Mouse (Mus musculus) kidney, postnatal 14 days (tissue): ENCODE results near the gene Slc22a21.

Experiments used
- DNase-seq: peaks from one replicate; pipeline ENCODE4 v3.0.0; 2022; ENCODE audit warnings: mixed read lengths

Slc22a21 gene

DNA sequence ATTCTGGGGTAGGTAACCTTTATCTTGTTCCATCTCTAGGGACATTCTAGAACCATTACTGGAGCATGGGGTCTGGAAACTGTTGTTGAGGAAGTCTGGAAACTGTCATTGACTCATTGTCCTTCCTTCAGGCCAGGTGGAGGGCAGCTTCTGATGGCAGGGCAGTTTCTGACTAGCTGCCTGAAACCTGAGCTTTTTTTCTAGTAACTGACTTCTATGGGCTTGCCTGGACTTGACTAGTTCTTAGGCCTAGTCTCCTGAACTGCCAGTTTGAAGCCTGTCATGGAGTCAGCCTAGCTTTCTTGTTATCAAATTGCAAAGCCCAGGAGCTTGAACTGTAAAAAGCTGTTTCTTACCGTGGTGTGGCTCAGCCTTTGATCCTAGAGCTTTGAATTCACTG, 79.1 kb downstream of the Slc22a21 start:
- no peak for DNase-seq

DNA sequence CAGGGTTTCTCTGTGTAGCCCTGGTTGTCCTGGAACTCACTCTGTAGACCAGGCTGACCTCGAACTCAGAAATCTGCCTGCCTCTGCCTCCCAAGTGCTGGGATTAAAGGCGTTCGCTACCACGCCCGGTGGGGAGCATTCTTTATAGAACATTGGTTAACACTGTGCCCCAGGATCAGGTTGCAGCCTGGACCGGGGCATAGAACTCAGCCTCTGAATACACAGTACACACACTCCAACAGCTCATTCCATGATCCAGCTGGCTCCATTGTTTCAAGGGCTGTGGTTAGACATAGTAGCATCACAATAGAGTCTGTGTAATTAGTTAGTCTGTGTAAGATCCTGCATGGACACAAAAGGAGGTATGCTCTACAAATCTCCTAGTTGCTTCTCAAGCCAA, 80.2 kb downstream of the Slc22a21 start:
- no peak for DNase-seq
